Mouse (Mus musculus) ES-E14 (cell line): ENCODE measurements around the gene Ccdc191. TPM values are rescaled to one million over a fixed set of nuclear protein-coding genes. Genes with fewer than 3 reads are reported as not detected.

Experiments used
- DNase-seq: peaks from one replicate; pipeline ENCODE4 v3.0.0-alpha.2; 2013; ENCODE audit warnings: low read depth, low spot score
- H3K27ac ChIP-seq: 2 replicates; pipeline ENCODE4 v1.5.1; 2012; ENCODE audit warnings: low read depth, mild to moderate bottlenecking, low read length, moderate library complexity, mixed read lengths; ENCODE audit not compliant: poor library complexity, insufficient read depth, severe bottlenecking
- H3K36me3 ChIP-seq: 2 replicates; pipeline ENCODE4 v1.6.1; 2012; ENCODE audit warnings: mild to moderate bottlenecking, low read length, moderate library complexity, mixed read lengths; ENCODE audit not compliant: control insufficient read depth, poor library complexity, insufficient read depth, severe bottlenecking
- H3K4me1 ChIP-seq, 2 experiments: fragments of 150-350 bp in 1 of 2; sonication (generic) in 1 of 2; 2 replicates each; pipeline ENCODE4 v1.6.1; 2012; ENCODE audit warnings: low read length in 2 of 2, mild to moderate bottlenecking in 1 of 2, mixed read lengths in 1 of 2; ENCODE audit not compliant: control insufficient read depth in 2 of 2, insufficient read depth in 2 of 2, poor library complexity in 1 of 2
- H3K4me3 ChIP-seq, 2 experiments: fragments of 150-350 bp in 1 of 2; sonication (generic) in 1 of 2; 2 replicates each; pipeline ENCODE4 v1.5.1; 2012; ENCODE audit warnings: low read length in 2 of 2, low read depth in 1 of 2, mild to moderate bottlenecking in 1 of 2, mixed read lengths in 1 of 2; ENCODE audit not compliant: insufficient read depth in 1 of 2, poor library complexity in 1 of 2, severe bottlenecking in 1 of 2
- H3K9ac ChIP-seq: 2 replicates; pipeline ENCODE4 v1.6.1; 2012; ENCODE audit warnings: low read depth, mild to moderate bottlenecking, low read length, mixed read lengths; ENCODE audit not compliant: poor library complexity, insufficient read depth, severe bottlenecking
- H3K9me3 ChIP-seq: fragments of 150-350 bp; sonication (generic); 2 replicates; pipeline ENCODE4 v1.6.1; 2012; ENCODE audit warnings: low read depth, mild to moderate bottlenecking, low read length; ENCODE audit not compliant: control insufficient read depth, insufficient read depth
- CHD2 ChIP-seq: IDR thresholded peaks from 2 replicates; pipeline ENCODE4 v1.6.1; 2014; ENCODE audit warnings: mild to moderate bottlenecking, low read depth, low read length, inconsistent platforms
- HCFC1 ChIP-seq: IDR thresholded peaks from 2 replicates; pipeline ENCODE4 v1.6.1; 2012; ENCODE audit warnings: low read length, inconsistent platforms, borderline replicate concordance; ENCODE audit not compliant: insufficient read depth
- MAFK ChIP-seq: IDR thresholded peaks from 2 replicates; pipeline ENCODE4 v1.6.1; 2014; ENCODE audit warnings: mild to moderate bottlenecking, low read depth, low read length, inconsistent platforms; ENCODE audit not compliant: insufficient read depth
- ZC3H11A ChIP-seq: IDR thresholded peaks from 2 replicates; pipeline ENCODE4 v1.6.1; 2012; ENCODE audit warnings: low read depth, mild to moderate bottlenecking, inconsistent platforms, low read length, borderline replicate concordance
- ZNF384 ChIP-seq: IDR thresholded peaks from 2 replicates; pipeline ENCODE4 v1.6.1; 2012; ENCODE audit warnings: low read depth, low read length, inconsistent platforms
- in situ Hi-C, 2 experiments: fragments of 600-800 bp; cut with MboI; formaldehyde crosslinking; loops; one replicate each; pipeline ENCODE4 v1.15.1; 2025; ENCODE audit warnings: low sequenced_read_pairs in 2 of 2, inconsistent platforms in 1 of 2; ENCODE audit not compliant: unreplicated experiment in 2 of 2
- total RNA-seq: library from RNA; depleted of rRNA; stranded (reverse); fragments of 300-350 nt; gene quantifications from 2 replicates; pipeline ENCODE4 v1.2.3, GENCODE M21; 2012

The Ccdc191 gene
- total RNA-seq, 1 experiment = 13.8 TPM

DNA sequence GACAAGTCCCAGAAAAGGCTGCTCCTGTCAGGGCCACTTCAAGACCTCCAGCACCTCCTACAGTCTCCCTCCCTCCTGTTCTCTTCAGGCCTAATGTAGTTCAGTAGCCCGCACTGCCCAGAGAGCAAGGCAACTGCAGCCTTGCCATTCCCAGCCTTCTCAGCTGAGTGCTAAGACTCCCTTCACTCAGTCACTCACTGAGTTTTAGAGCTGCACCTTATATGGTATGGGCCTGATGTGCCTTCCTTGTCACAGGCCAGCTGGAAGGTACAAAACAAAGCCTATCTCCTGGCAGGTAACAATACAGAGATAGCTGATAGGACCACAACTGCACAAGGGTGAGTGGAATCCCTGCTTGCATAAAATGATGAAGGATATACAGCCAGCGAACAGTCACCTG is 82.8 kb downstream of the Ccdc191 start:
- H3K4me3 ChIP-seq = no peak overlapping the region
- no peaks in the 10 kb centered on the region for H3K36me3 ChIP-seq
- no peaks in the 10 kb centered on the region for H3K9me3 ChIP-seq
- TF ChIP-seq ZC3H11A = no peak
- TF ChIP-seq HCFC1 = no peak
- no peak for TF ChIP-seq ZNF384
- TF ChIP-seq MAFK = no peak
- peaks cover 0 to 3% of the 10 kb centered on the region in 2 experiments; a peak in 1 of 4 replicates for H3K4me1 ChIP-seq
- H3K9ac ChIP-seq = no peak overlapping the region
- in situ Hi-C loops = no loop called here
- no peak overlapping the region for H3K27ac ChIP-seq
- no peak for DNase-seq

DNA sequence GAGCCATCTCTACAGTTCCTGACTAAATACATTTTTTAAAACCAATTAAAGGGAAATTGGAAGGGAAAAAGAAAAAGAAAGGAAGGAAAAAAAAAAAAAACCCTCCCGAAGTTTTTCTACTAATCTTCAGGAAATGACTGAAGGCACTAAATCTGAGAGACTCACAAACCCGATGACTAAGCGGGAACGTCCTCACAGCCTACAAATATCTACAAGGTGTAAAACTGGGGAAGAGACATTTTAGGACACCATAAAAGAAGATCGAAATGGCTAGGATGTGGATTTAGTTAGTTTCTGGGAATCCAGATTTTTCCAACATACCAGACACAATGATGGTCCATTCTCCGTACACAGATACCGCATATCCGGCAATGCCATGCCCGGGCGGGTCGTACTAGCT is 83.5 kb downstream of the Ccdc191 start:
- Histone ChIP-seq H3K4me3 (no peak overlapping the region), H3K4me1 (peaks cover 0 to 3% of the 10 kb centered on the region in 2 experiments; a peak in 1 of 4 replicates), H3K36me3 (no peaks in the 10 kb centered on the region), H3K27ac (no peak overlapping the region), H3K9ac (no peak overlapping the region), H3K9me3 (no peaks in the 10 kb centered on the region)
- no peak for DNase-seq
- in situ Hi-C loops = no loop called here
- TF ChIP-seq MAFK (no peak), CHD2 (no peak), HCFC1 (no peak), ZC3H11A (no peak), ZNF384 (no peak)

DNA sequence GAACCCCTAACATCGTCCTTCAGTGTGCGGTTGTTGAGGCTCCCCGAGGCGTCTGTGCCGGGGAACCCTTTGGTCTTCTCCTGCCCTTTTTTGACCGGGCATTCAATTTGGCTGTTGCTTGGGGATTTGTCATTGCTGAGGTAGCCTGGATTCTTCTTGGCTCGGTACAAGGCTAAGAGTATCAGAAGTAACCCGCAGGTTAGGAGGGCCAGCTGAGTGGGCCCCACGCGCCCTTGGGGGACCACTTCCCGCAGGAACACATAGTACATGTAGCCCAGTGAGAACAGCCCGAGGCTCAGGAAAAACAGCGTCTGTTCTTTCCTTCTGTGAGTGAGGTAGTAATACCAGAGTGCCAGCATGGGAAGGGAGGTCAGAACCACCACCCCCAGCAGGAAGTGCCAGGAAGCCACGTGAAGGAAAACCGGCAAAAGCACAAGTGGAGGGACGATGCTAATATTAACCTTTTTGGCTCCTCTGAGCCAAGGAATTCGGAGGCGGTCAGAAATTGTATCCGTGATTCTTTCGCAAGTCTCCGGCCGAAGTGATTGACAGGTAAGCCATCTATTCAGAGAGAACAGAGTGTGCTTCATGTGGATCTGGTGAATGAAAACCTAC is 84.1 kb downstream of the Ccdc191 start:
- Histone ChIP-seq H3K9ac (no peak overlapping the region), H3K4me3 (no peak overlapping the region), H3K9me3 (no peaks in the 10 kb centered on the region), H3K36me3 (no peaks in the 10 kb centered on the region), H3K4me1 (no peaks in the 10 kb centered on the region; a peak in 1 of 4 replicates), H3K27ac (no peak overlapping the region)
- DNase-seq = no peak
- in situ Hi-C loops = no loop called here
- no peak for TF ChIP-seq MAFK
- TF ChIP-seq ZC3H11A = no peak
- TF ChIP-seq ZNF384 = no peak
- no peak for TF ChIP-seq HCFC1
- TF ChIP-seq CHD2 = no peak

DNA sequence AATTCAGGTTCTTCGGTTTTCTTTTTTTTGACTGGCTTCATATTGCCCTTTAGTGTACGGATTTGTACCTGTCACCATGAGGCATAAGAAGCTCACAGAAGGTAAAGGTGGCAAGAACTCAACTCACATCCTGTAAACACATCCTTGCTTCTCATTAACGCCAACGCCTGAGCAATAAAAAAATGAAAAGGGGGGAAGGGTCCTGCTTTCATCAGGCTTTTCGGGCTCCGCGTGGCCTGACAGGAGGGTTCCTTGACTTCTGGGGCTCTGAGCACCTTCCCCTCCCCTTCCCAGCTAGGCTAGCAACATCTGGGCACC is 89.4 kb downstream of the Ccdc191 start:
- Histone ChIP-seq H3K9ac (no peak overlapping the region), H3K4me1 (peaks cover 0 to 2% of the 10 kb centered on the region in 2 experiments; a peak in 2 of 4 replicates), H3K27ac (no peak overlapping the region), H3K36me3 (no peaks in the 10 kb centered on the region), H3K4me3 (peak overlapping the region; percentile 73 to 76), H3K9me3 (no peaks in the 10 kb centered on the region)
- in situ Hi-C loops = no loop called here
- no peak for TF ChIP-seq CHD2
- no peak for DNase-seq
